Comparison of ENCODE assay signal across 8 mouse cellular contexts in the genomic region with DNA sequence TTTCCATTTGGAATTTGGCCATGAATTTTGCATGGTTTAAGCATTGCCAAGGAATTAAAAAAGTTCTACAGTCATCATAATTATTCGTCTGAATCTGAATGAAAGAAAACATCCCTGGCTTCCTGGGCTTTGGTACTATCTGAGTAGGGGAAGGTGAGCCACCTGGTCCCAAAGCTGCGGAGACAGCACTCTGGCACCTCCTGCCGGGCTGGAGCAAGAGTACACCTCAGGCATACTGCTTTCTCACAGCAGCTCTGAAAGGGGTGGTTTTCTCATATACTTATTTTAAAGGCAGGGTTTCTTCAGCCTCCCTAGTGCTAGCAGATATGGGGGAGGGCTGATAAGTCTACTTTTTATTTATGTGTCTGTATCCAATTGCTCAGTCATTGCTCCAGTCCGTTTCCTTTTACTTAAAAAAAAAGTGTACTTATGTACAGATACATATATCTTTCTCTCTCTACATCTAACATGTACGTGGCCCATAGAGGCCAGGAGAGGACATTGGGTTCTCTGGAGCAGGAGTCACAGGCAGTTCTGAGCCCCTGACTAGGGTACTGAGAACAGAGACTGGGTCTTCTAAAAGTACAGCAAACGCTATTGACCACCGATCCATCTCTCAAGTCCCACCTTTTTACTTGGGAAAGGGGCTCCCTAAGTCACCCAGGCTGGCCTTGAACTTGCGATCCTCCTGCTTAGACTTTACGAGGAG. TPM values are rescaled to one million over a fixed set of nuclear protein-coding genes. Genes with fewer than 3 reads are reported as not detected.
DNase-seq lines count a peak whose midpoint lies in the region; ATAC-seq lines count a peak whose summit lies in the region.

No protein-coding gene starts in this region.

- 1% methylated on average over 9 of the region's 9 CpGs for WGBS in heart, embryonic 14.5 days
- under 1% methylated on average over 9 of the region's 9 CpGs for WGBS in liver, embryonic 13.5 days (ENCODE audit: insufficient replicate concordance)
- WGBS in stomach, embryonic 14.5 days, result 1% methylated on average over 9 of the region's 9 CpGs

- peak overlapping the region; percentile 76 to 83 for H3K27ac ChIP-seq in heart, embryonic 14.5 days (replicated peaks in 1 of 2; ENCODE audit: control insufficient read depth in 1 of 2, insufficient read depth in 1 of 2, low read depth in 2 of 2, low read length in 2 of 2)
- peak overlapping the region; percentile 80 for H3K27ac ChIP-seq in liver, embryonic 13.5 days
- peak overlapping the region; percentile 75 for H3K27ac ChIP-seq in stomach, embryonic 14.5 days (ENCODE audit: low read length)

- peak overlapping the region; percentile 79 for H3K4me2 ChIP-seq in heart, embryonic 14.5 days (ENCODE audit: low read length)
- H3K4me2 ChIP-seq in liver, embryonic 13.5 days, result peak overlapping the region; percentile 70
- H3K4me2 ChIP-seq in stomach, embryonic 14.5 days (replicated peaks; ENCODE audit: low read depth, low read length), result peak overlapping the region; percentile 70

- peak overlapping the region; percentile 78 for H3K9ac ChIP-seq in heart, embryonic 14.5 days (ENCODE audit: low read length)
- H3K9ac ChIP-seq in liver, embryonic 13.5 days, result peak overlapping the region; percentile 82
- H3K9ac ChIP-seq in stomach, embryonic 14.5 days (replicated peaks; ENCODE audit: low read depth, low read length), result peak overlapping the region; percentile 78

- H3K9me3 ChIP-seq in heart, embryonic 14.5 days (ENCODE audit: control insufficient read depth, low read length), result no peaks in the 10 kb centered on the region
- H3K9me3 ChIP-seq in liver, embryonic 13.5 days (replicated peaks), result no peaks in the 10 kb centered on the region
- H3K9me3 ChIP-seq in stomach, embryonic 14.5 days (ENCODE audit: control insufficient read depth, low read depth, low read length), result no peaks in the 10 kb centered on the region

- peak; percentile 76 to 81 for DNase-seq in CD8-positive naive resting alpha-beta T cell, adult 2 months (ENCODE audit: low read depth in 2 of 2, low spot score in 2 of 2)
- peak; percentile 76 for DNase-seq in c-Kit-negative CD71-positive TER-119-positive erythroid progenitor cells, embryonic 14.5 days (ENCODE audit: low read depth, low spot score)
- DNase-seq in fibroblast of lung, adult 2 months (ENCODE audit: low read depth), result peak; percentile 58
- peak; percentile 91 for DNase-seq in kidney, postnatal 10 days
- DNase-seq in liver, embryonic 13.5 days, result peak; percentile 79
- peak; percentile 74 to 78 for DNase-seq in natural killer cell, adult 2 months (ENCODE audit: low spot score in 2 of 2)

- peak; percentile 60; the same call in 1 of the 2 replicates for ATAC-seq in heart, embryonic 14.5 days (ENCODE audit: insufficient number of reproducible peaks, insufficient read depth, low FRiP score, low read depth)
- peak; percentile 70 for ATAC-seq in liver, embryonic 13.5 days (ENCODE audit: low read depth)
- peak; percentile 78 for ATAC-seq in stomach, embryonic 14.5 days (ENCODE audit: insufficient number of reproducible peaks, insufficient read depth, low FRiP score, low read depth)

- H3K36me3 ChIP-seq in heart, embryonic 14.5 days (ENCODE audit: control insufficient read depth, insufficient read depth, low read length), result peaks cover 31% of the 10 kb centered on the region
- peaks cover 38% of the 10 kb centered on the region for H3K36me3 ChIP-seq in liver, embryonic 13.5 days
- H3K36me3 ChIP-seq in stomach, embryonic 14.5 days (ENCODE audit: control insufficient read depth, insufficient read depth, low read length), result peaks cover 20% of the 10 kb centered on the region

- peak overlapping the region; percentile 75 for H3K4me3 ChIP-seq in heart, embryonic 14.5 days (ENCODE audit: control insufficient read depth in 1 of 2, insufficient read depth in 1 of 2, low read depth in 1 of 2, low read length in 2 of 2)
- peak overlapping the region; percentile 95 for H3K4me3 ChIP-seq in liver, embryonic 13.5 days (replicated peaks)
- H3K4me3 ChIP-seq in stomach, embryonic 14.5 days (ENCODE audit: low read depth, low read length), result peak overlapping the region; percentile 81

- H3K4me1 ChIP-seq in heart, embryonic 14.5 days (ENCODE audit: control insufficient read depth in 2 of 2, insufficient read depth in 2 of 2, low read length in 2 of 2), result peaks cover 4 to 12% of the 10 kb centered on the region in 2 experiments; a peak in 3 of 4 replicates
- peaks cover 44% of the 10 kb centered on the region for H3K4me1 ChIP-seq in liver, embryonic 13.5 days (replicated peaks)
- peaks cover 17% of the 10 kb centered on the region for H3K4me1 ChIP-seq in stomach, embryonic 14.5 days (ENCODE audit: control insufficient read depth, insufficient read depth, low read length)

- no peaks in the 10 kb centered on the region for H3K27me3 ChIP-seq in heart, embryonic 14.5 days (ENCODE audit: control insufficient read depth, insufficient read depth, low read length)
- 0 out of 2 replicates have a peak, but pooled peaks cover 3% of the 10 kb centered on the region for H3K27me3 ChIP-seq in liver, embryonic 13.5 days
- no peaks in the 10 kb centered on the region for H3K27me3 ChIP-seq in stomach, embryonic 14.5 days (ENCODE audit: control insufficient read depth, insufficient read depth, low read length)

RNA-seq across cellular contexts. Expression of a gene that starts 0.7 kb away (rescaled TPM):
- polyA plus RNA-seq in heart, embryonic 14.5 days (2014; fragmentation: Nextera tagmentation; extraction: Ambion mirVana), result 63.7 and 71.7 TPM in 2 replicates
- polyA plus RNA-seq in liver, embryonic 13.5 days (2015; fragmentation: Nextera tagmentation; extraction: Ambion mirVana), result 207 and 233 TPM in 2 replicates
- 138 and 141 TPM in 2 replicates for polyA plus RNA-seq in stomach, embryonic 14.5 days (2014; fragmentation: Nextera tagmentation; extraction: Ambion mirVana)

RNA-seq across cellular contexts. Expression of a gene that starts 15.3 kb away (rescaled TPM):
- 14.6 and 19.0 TPM in 2 replicates for polyA plus RNA-seq in heart, embryonic 14.5 days (2014; fragmentation: Nextera tagmentation; extraction: Ambion mirVana)
- 74.0 and 80.4 TPM in 2 replicates for polyA plus RNA-seq in liver, embryonic 13.5 days (2015; fragmentation: Nextera tagmentation; extraction: Ambion mirVana)
- 7.7 and 8.7 TPM in 2 replicates for polyA plus RNA-seq in stomach, embryonic 14.5 days (2014; fragmentation: Nextera tagmentation; extraction: Ambion mirVana)

Comparison
In these comparisons a context has a peak if more than half of its experiments do, and no peak if none do; other contexts are left out.
1. Peak in every context shown above with its lines: DNase-seq, ATAC-seq, H3K4me3 ChIP-seq and H3K27ac ChIP-seq.